In genomic region chr12:111663228-111664143, GRCm38 (mm10) we compare ENCODE assay signal across 1 mouse cellular context.
A peak's percentile ranks its signal among the peaks of the same experiment; 100 is the strongest.
TF ChIP-seq lines count a peak whose summit lies in the region.

No protein-coding gene starts in this region.

TF ChIP-seq in myocyte, 11 proteins besides CTCF, POLR2A, EP300 and RAD21:
- TF ChIP-seq TCF12 (IDR thresholded peaks at IDR 0.05; ENCODE audit: insufficient read depth, poor library complexity, severe bottlenecking) = peak; percentile 9
- TF ChIP-seq POLR2AphosphoS2 (IDR thresholded peaks at IDR 0.05; ENCODE audit: insufficient read length, low read depth) = peak; percentile 24
- peak in 2 of 3 experiments; percentile 52 to 90 for TF ChIP-seq MYOG (IDR thresholded peaks at IDR 0.05; ENCODE audit: control insufficient read depth in 1 of 3, insufficient read depth in 1 of 3, insufficient read length in 2 of 3, low read depth in 2 of 3)
- TF ChIP-seq MAX (IDR thresholded peaks at IDR 0.05; ENCODE audit: low read depth) = no peak
- no peak for TF ChIP-seq TCF3 (IDR thresholded peaks at IDR 0.05; ENCODE audit: insufficient read length, low read depth)
- peak in 2 of 3 experiments; percentile 89 to 92 for TF ChIP-seq MYOD1 (IDR thresholded peaks at IDR 0.05; ENCODE audit: control insufficient read depth in 1 of 3, insufficient read length in 2 of 3, low read depth in 2 of 3)
TF ChIP-seq in myocyte: peak in this region for 4.
